Mouse (Mus musculus): ENCODE measurements around the gene 1810030O07Rik. TPM values are rescaled to one million over a fixed set of nuclear protein-coding genes. Genes with fewer than 3 reads are reported as not detected.

1810030O07Rik gene
- 28.2 and 30.8 TPM in 2 replicates for polyA plus RNA-seq (2012; rRNA removed)

GRCm38 (mm10) chrX:12673054-12673775 lies at the start of gene 1810030O07Rik:
Gene 1810030O07Rik, minus strand, starts transcription at chrX:12673668.

Other genes with a start within 250 kb of the 1810030O07Rik start
- gene Atp6ap2, start 85.9 kb downstream of the 1810030O07Rik start, polyA plus RNA-seq (2012; rRNA removed) = 59.0 and 61.6 TPM in 2 replicates
- gene Med14, start 88.4 kb upstream of the 1810030O07Rik start, polyA plus RNA-seq (2012; rRNA removed) = 31.3 and 33.1 TPM in 2 replicates

Measured in central nervous system, embryonic 14 days (tissue).